Mouse (Mus musculus) ovary, adult 10 weeks (tissue): ENCODE data around the gene Tie1. TPM values are rescaled to one million over a fixed set of nuclear protein-coding genes. Genes with fewer than 3 reads are reported as not detected.

Source experiments
- polyA plus RNA-seq: library from polyadenylated mRNA; stranded (reverse); fragments of 350-450 nt; fragmentation: Illumina TruSeq; extraction: RNeasy Lipid Tissue Mini Kit (QIAGEN cat#74804); gene quantifications from one replicate; pipeline ENCODE4 v1.2.3, GENCODE M21; 2014

Gene Tie1
- polyA plus RNA-seq: 1.1 TPM

GRCm38 (mm10) chr4:118489717-118490132 lies at the start of gene Tie1:
Tie1 (minus strand) TSS chr4:118490061.

GRCm38 (mm10) chr4:118526408-118527334 lies 36.8 kb upstream of the Tie1 start, which contains the start of gene 2610528J11Rik:
2610528J11Rik (plus strand) TSS chr4:118526999.

GRCm38 (mm10) chr4:118457345-118457975 lies 32.4 kb downstream of the Tie1 start, which contains the start of gene Mpl:
Mpl (minus strand) TSS chr4:118457513.

GRCm38 (mm10) chr4:118436820-118437603 lies 52.8 kb downstream of the Tie1 start, which contains the start of gene Cdc20:
Cdc20 (minus strand) TSS chr4:118437352.

GRCm38 (mm10) chr4:118427768-118428451 lies 62.0 kb downstream of the Tie1 start, which contains the start of gene Elovl1:
Elovl1 (plus strand) TSS chr4:118428093.

Other genes starting within 250 kb of the Tie1 start
- 2.6 TPM for gene Ptprf, start 198.7 kb downstream of the Tie1 start, polyA plus RNA-seq
- gene Szt2, start 80.8 kb downstream of the Tie1 start, polyA plus RNA-seq: 0.88 TPM
- 32.3 TPM for gene Med8, start 80.7 kb downstream of the Tie1 start, polyA plus RNA-seq
- 27.4 TPM for gene Elovl1, start 62.0 kb downstream of the Tie1 start, polyA plus RNA-seq
- gene Cdc20, start 52.7 kb downstream of the Tie1 start, polyA plus RNA-seq: 4.8 TPM
- not detected for gene Mpl, start 32.5 kb downstream of the Tie1 start, polyA plus RNA-seq
- gene 2610528J11Rik, start 36.9 kb upstream of the Tie1 start, polyA plus RNA-seq: 0.88 TPM
- 0.66 TPM for gene Tmem125, start 54.0 kb upstream of the Tie1 start, polyA plus RNA-seq
- 2.1 TPM for gene Cfap57, start 130.7 kb upstream of the Tie1 start, polyA plus RNA-seq
- gene Ebna1bp2, start 130.7 kb upstream of the Tie1 start, polyA plus RNA-seq: 19.5 TPM
- not detected for gene Olfr62, start 168.9 kb upstream of the Tie1 start, polyA plus RNA-seq
- gene Olfr1342, start 202.7 kb upstream of the Tie1 start, polyA plus RNA-seq: not detected
- not detected for gene Olfr1341, start 213.5 kb upstream of the Tie1 start, polyA plus RNA-seq
- not detected for gene Olfr1340, start 230.1 kb upstream of the Tie1 start, polyA plus RNA-seq
- not detected for gene Olfr1339, start 242.1 kb upstream of the Tie1 start, polyA plus RNA-seq